Mouse (Mus musculus) lung, postnatal 25 days (tissue): ENCODE data around the gene Lrrc10b.

Source experiments
- DNase-seq: peaks from one replicate; pipeline ENCODE4 v3.0.0; 2022; ENCODE audit warnings: low spot score

The Lrrc10b gene

DNA sequence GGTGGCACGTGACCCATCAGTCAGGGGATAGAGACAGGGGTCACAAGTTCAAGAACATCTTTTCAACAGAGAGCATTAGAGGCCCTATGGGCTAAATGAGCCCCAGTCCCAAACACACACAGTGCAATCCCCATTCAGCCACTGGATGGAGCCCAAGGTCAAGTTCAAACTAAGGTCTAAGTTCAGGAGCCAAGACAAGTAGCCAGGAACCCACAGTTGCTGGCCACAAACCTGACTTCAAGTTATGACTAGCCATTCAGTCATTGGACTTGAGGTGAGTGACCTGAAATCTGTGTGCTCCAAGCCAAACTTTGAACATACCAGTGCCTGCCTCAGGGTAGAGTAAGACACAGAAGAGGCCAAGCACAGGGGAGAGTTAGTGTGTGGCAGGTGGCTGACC is 19.8 kb downstream of the Lrrc10b start:
- no peak for DNase-seq

- DNase-seq, result no peak
Observed at GRCm38 (mm10) chr19:10436726-10437125, 20.5 kb downstream of the Lrrc10b start.

GRCm38 (mm10) chr19:10435908-10436307 is 21.4 kb downstream of the Lrrc10b start:
- peak; percentile 76 for DNase-seq

- DNase-seq, result peak; percentile 84
Observed at GRCm38 (mm10) chr19:10434927-10435326, 22.3 kb downstream of the Lrrc10b start.

GRCm38 (mm10) chr19:10433879-10434540 is 23.3 kb downstream of the Lrrc10b start:
- DNase-seq, result no peak

GRCm38 (mm10) chr19:10433225-10433624 is 24.0 kb downstream of the Lrrc10b start:
- no peak for DNase-seq

GRCm38 (mm10) chr19:10431841-10432240 is 25.4 kb downstream of the Lrrc10b start:
- DNase-seq, result no peak

DNA sequence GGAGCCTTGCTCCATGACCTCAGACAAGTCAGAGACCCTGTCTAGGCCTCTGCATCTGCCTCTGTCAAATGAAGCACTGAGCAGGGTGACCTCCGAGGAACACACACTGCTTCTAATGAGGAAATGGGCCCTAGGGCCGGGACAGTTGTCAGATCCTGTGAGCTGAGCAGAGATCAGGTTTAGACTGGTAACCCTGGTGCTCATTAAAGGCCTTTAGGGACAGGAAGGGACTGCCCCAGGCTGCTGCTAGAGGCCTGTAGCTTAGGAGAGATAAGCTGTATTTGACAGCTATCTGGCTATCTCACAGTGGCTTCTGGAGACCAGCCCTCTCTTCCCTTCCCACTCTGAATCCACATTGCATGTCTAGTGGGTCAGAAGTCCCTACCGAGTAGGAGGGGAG is 25.9 kb downstream of the Lrrc10b start:
- DNase-seq, result no peak

GRCm38 (mm10) chr19:10429371-10429770 is 27.9 kb downstream of the Lrrc10b start:
- DNase-seq, result no peak

DNA sequence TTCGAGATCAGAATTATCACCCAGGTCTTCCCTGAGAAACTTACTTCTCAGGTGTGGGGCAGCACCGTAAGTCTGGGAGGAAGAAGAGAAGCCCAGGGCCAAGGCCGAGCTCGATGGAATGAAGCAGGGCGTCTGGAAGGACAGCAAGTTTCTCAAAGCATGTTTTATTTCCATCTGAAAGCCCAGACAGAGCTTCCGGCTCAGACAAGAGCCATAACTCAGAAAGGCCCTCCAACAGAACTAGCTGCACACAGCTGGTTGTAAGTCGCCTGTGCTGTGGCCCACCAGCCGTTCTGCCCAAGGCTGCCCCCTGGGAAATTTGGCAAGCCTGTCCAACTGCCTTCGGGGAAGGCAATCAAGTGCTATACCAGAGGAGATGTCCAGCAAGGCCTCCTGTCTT is 29.8 kb downstream of the Lrrc10b start:
- DNase-seq, result no peak

- no peak for DNase-seq
Observed at GRCm38 (mm10) chr19:10426793-10427192, 30.5 kb downstream of the Lrrc10b start.

GRCm38 (mm10) chr19:10426312-10426711 is 31.0 kb downstream of the Lrrc10b start:
- no peak for DNase-seq

- DNase-seq, result no peak
Observed at GRCm38 (mm10) chr19:10425484-10426270, 31.6 kb downstream of the Lrrc10b start.

DNA sequence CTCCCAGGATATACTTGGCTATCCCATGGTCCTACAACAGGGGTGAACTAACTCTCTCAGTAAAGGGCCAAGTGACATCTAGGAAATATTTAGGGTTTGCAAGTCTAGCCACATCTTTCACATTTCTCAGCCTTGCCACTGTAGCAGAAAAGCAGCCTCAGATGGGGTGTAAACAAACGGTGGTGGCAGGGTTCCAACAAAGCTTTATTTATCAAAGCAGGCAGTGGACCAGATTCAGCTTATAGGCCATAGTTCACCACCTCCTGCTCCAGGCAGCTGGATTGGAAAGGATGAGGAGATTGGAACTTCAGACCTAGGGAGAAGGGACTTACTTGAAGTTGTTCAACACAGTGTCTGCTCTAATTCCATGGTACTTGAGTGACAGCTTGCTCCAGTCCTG is 32.5 kb downstream of the Lrrc10b start:
- DNase-seq, result no peak

GRCm38 (mm10) chr19:10421986-10422976 is 35.0 kb downstream of the Lrrc10b start:
- no peak for DNase-seq

GRCm38 (mm10) chr19:10417436-10417835 is 39.8 kb downstream of the Lrrc10b start:
- DNase-seq, result no peak

- DNase-seq, result no peak
Observed at GRCm38 (mm10) chr19:10416889-10417288, 40.4 kb downstream of the Lrrc10b start.

DNA sequence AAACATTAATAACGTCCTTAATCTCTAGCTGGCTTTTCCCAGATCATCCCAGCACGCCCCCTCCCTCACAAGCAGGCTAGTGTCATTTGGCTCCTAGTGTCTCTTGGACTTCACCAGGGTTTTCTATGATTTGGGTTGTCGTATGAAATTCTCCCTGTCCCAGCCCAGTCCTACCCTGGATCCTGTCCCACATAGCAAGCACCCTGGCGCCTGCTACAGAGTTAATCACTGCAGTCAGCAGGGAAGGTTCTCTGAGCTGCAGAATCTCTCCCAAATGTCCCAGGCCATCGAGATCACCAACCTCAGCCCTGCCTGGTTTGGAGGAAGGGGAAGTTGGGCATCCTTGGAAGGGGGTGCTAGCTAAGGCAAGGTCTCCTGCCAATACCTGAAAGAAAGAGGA is 41.8 kb downstream of the Lrrc10b start:
- DNase-seq, result no peak

GRCm38 (mm10) chr19:10413701-10414242 is 43.5 kb downstream of the Lrrc10b start:
- no peak for DNase-seq
